Mouse (Mus musculus) layer of hippocampus, postnatal 25 days (tissue): ENCODE results near the gene Tnfrsf19. TPM values are rescaled to one million over a fixed set of nuclear protein-coding genes. Genes with fewer than 3 reads are reported as not detected.

ENCODE experiments used
- DNase-seq, 2 experiments: peaks; one replicate each; pipeline ENCODE4 v3.0.0; 2022; ENCODE audit warnings: mixed read lengths in 2 of 2, low spot score in 1 of 2; ENCODE audit errors: extremely low spot score in 1 of 2
- total RNA-seq, 2 experiments: library from RNA; stranded (reverse); gene quantifications; 2 replicates each; pipeline ENCODE4 v1.2.3; 2021

The Tnfrsf19 gene
- total RNA-seq, 2 experiments from 2014 or later, result 51.8 to 64.6 TPM

DNA sequence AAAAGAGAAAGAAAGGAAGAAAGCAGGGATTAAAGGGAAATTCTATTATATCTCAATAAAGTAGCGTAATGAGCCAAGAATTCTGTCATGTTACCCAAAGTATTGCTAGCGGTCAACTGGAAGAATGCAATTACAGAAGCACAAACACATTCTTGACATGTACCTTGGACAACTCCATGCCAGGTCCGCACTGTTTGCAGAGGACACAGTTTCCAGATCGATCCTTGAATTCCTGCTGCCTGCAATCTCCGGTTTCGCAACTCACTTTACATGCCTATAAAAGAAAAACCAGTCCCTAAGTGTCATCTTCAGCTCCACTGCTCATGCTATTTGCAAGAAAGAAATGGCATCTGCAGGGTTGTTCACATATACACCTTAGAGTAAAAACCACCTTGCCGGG is 22.3 kb downstream of the Tnfrsf19 start:
- DNase-seq, result no peak

DNA sequence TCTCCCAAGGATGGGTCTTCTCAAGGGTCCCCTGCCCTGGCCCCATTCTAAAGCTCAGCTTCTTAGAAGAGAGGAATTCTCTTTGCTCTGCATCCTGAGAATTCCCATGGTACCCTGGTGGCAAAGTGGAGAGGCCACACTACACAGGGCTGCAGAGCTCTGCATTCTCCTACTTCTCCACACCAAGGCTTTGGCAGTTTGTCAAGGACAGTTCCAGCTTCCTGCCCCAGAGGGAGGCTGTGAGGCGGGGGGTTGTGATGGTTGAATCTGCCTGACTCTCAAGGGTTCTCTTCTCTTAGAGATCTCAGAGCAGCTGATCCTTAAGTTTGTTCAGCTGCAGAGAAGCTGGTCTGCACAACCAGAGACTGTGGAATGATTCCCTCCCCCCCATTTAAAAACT is 23.9 kb downstream of the Tnfrsf19 start:
- no peak for DNase-seq

DNA sequence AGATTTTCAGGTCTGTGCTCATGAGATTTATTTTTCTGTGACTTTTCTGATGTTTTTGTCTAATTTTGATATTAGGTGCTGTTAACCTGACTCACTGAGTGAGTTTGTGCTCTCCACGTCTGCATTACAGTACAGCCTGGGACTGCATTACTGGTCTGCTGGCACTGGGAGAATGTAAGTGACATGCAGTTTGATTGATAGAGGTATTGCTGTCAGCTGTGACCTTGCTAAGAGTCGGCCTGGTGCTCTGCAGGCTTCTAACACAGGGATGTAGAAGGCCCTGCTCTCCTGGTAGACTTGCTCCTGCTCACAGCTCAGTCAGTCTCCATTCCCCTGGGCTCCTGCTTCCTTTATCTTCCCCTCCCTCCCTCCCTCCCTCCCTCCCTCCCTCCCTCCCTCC is 25.3 kb downstream of the Tnfrsf19 start:
- DNase-seq, result no peak

DNA sequence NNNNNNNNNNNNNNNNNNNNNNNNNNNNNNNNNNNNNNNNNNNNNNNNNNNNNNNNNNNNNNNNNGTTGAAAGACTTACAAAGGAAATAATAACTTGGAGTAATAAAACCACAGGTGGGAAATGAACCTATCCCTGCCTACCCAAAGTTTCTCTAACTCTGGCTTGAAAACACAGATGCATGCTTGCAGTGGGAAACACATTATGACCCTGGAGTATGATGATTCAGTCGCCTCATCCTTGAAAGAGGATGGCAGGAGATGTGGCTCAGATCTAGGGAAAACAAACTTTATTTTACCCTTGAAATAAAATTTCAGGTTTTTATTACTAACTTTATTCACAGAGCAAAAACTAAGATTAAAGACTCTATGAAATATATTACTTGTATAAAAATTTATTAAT is 26.4 kb downstream of the Tnfrsf19 start:
- no peak for DNase-seq

DNA sequence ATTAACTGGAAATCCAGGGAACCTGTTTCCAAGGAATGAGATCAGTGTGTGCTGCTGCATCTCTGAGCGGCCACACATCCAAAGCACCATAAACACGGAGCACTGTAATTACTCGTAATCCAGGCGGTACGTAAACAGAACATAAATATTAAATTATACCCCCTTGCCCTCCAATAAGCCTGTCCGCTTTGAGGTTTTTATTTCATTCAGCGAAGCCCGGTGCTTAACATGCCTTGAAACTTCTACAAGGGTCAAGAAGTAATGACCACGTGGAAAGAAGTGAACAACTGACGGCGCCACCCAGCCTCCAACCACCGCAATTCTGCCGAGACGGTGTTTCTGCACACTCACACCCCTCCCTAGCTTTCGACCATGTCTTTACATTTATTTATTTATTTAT is 31.7 kb downstream of the Tnfrsf19 start:
- no peak for DNase-seq

DNA sequence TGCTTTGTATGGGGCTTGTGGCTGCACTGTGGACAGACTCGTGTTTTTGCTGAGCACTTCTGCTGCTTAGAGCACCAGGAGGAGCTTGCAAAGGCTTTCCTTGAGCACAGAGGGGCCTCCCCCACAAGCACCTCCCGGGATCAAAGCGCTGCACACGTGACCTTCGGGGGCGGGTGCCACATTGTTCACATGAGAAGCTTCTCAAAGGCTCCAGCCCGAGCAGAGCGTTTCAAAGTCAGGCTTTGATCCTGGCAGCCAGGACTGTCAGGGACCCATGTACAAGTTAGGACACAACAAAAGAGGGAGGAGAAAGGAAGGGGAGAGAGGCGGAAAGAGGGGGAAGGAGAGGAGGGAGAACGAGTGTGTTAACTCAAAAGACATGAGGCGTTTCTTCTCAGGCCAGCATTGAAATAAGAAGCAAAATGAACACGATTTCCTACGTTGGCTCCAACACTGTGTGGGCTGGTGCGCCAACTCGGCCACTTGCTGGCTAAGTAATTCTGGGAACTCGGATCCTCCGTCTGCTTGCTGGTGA is 33.8 kb downstream of the Tnfrsf19 start:
- DNase-seq, result peak; percentile 31 to 38

DNA sequence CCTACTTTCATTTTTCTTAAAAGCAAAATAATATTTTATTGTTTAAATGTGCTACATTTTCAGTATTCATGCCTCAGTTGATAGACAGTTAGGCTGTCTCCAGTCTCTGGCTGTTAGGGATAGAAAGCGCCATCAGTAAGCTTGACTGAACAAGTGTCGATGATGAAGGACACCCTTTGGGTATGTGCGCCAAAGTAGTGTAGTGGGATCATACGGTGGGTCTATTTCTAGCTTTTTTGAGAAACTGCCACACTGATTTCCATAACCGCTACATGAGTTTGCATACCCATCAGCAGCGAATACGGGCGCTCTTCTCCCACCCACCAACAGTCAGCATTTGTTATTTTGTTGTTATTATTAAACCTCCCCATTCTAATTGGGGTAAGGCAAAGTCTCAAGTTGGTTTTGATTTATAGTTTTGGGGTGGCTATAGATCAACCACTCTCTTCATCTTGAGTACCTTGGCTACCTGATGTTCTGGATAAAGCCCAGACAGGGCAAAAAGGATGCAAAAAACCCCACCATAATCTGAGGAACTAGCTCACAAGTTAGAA is 34.6 kb downstream of the Tnfrsf19 start:
- no peak for DNase-seq

DNA sequence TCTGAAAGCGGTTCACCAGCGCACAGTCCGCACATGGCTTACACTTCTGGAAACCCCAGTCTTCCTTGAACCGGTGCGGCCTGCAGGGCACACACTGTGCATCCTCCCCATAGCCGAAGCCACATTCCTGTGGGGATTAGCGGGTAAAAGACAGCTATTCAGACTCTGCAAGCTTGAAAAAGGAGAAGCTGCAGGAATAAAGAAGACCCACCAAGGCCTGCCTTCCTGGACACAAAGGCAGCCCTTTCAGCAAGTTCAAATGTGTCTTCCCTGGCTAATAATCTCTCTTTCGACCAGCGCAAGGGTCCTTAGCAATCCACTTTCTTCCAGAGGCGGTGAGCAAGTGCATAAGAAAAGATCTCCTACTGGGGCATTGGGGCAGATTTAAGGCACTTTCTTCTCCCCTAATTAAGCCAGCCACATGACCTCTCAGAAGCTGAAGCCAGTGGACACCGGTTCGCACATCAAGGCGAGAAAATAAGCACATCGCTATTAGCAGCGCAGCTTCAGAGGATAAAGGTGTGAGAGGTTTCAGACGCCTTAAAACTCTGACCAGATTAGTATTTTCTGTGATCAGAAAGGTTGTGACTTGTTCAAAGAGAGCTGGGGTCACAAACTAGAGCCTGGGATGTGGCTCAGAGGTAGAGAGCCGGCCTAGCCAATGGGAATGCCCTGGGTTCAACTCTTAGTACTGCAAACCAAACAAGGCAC is 41.0 kb downstream of the Tnfrsf19 start:
- no peak for DNase-seq

DNA sequence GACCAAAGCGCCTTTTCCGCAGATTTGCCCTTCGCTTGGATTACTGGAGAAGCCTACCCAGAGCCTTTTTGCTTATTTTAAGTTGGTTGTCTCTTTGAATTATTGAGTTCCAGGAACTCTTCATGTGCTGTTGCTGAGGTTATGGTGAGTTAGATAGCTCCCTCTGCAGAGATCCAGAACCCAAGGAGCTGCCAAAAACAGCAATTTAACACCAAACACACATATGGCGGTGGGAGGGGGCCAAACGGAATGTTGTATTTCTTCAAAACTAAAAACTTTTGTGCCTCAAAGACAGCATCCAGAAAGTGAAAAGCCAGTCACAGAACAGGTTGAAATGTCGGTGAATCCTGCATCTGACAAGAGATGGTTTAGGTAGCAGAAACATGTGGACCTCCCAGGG is 42.6 kb downstream of the Tnfrsf19 start:
- DNase-seq, result no peak

DNA sequence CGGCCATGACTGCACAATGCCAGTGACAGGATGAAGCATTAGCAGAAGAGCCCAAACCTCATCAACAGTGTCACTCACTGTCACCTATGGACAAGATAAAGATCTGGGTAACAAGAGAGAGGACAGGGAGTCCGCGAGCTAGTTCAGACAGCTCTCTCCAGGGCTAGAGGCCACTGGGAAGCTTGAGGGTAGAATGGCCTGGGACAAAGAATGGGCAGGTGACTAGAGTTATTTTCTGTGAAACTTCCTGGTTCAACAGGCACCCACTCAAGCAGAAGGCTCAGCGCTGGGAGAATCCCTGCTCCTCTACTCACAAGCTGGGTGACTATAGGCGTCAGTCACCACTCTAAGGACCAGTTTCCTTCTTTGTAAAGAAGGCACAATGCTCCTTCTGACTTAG is 46.2 kb downstream of the Tnfrsf19 start:
- no peak for DNase-seq

DNA sequence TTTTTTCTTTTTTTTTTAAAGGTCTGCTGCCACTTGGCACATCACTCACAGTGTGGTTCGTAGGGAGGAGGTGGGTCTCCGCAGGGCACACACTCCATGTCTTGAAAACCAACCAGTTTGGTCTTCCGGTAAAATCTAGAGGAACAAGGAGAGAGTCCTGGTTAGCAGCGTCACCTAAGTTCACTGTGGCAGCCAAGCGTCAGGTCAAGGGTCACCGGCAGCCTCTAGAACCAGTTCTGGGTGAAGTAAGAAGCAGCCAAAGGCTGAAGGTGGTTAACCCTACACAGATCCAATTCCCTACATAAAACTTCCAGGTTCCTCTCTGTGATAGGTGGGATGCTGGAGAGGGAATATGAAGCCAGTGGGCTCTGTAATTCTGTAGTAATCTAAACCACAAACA is 49.7 kb downstream of the Tnfrsf19 start:
- DNase-seq, result no peak

DNA sequence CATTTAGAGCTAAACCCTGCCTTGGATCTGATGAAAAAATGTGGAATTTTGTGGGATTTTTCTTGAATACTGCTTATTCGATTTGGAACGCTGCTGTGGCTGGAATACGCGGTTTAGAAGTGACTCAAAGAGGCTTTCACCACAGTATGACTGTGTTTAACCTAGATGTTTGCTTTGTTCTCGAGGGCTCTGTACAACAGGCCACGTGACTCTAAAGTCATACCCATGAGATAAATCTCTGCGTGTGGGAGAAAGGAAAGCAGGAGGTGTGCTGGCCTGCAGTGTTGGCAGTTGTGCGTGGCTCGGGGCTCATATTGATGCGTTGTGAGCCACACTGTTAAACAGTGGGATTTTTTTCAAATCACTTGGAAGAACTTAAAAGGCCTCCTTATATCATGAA is 52.8 kb downstream of the Tnfrsf19 start:
- DNase-seq, result no peak

DNA sequence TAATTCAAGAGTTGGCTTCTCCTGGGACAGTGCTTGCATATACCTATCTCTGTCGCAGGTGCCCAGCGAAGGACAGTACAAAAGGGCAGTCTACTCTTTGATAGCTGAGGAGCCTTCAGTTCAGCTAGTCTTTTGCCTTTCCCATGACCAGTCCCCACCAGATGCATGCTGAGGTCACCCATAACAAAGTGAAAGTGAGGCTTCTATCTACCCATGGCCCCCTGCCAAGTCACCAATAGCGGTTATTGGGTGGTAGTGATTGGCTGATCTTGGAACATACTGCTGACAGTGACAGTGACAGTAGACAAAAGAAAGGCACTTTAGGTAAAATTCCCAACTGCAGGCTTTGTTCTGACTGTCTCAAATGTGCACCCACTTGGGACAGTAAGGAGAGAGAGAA is 53.2 kb downstream of the Tnfrsf19 start:
- no peak for DNase-seq

DNA sequence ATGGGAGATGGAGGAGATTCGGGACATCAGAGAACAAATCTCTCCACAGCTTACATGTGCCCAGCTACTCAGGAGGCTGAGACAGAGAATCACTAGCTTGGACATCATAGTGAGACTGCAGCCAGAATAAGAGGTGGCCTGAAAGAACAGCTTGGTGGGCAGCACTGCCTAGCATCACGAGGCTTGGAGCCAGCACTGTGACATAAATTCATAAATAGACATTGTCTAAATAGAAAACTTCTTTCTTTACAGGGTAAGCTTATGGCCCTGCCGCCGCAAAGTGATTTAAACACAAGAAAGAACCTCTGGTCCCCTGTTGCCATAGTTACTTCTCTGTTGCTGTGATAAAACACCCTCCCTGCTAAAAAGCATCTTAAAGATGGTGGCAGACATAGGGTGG is 54.1 kb downstream of the Tnfrsf19 start:
- no peak for DNase-seq

DNA sequence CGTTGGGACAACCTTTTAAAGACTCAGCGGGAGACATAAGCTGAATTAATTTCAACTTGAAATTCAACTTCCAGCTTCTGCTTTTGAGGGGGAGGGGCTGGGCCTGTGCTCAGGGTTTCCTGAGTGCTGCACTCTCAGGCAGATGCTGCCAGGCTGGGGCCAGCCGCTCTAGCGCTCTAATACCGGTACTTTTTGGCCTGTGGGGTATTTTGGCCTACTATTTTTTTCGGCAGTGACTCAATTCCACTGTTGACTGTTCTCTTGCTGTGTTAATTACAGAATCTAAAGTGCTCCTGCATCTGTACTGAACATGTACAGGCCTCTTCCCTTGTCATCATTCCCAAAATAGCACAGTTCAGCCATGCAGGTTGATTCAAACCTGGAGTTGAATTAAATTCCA is 58.1 kb downstream of the Tnfrsf19 start:
- DNase-seq, result no peak

DNA sequence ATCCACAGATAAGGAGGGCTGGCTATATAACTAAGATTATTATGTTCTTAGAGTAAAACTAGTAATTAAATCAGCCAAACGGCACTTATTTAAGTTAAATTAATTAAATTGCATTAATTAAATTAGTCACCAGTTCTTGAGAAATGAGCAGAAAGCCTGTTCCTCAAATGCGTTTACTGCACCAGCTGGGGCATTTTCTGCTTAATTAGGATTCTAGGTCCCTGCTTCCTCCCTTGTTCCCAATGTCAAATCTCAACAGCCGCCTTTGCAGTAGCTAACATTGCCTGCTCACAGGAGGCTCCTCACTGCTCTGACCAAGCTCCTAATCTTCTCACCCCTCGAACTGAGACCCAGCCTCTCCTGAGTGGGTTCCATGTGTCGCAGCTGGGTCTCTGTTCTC is 59.4 kb downstream of the Tnfrsf19 start:
- no peak for DNase-seq

DNA sequence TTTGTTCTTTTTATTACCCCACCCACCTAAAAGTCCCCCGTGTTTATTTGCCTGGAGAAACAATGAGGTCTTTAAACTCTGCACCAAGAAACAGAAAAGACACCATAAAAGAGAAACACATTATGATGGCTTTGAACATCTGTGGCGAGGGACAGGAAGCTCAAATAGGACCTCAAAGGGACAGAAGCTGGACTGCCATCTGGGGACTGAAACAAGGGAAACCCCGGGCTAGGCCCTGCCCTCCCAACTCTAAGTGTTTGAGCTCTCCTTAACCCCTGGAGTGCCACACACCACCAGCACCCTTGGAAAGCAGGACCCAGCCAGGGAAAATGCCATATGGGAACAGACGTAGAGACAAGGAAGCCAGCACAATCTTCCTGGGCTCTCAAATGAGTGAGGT is 61.2 kb downstream of the Tnfrsf19 start:
- no peak for DNase-seq

DNA sequence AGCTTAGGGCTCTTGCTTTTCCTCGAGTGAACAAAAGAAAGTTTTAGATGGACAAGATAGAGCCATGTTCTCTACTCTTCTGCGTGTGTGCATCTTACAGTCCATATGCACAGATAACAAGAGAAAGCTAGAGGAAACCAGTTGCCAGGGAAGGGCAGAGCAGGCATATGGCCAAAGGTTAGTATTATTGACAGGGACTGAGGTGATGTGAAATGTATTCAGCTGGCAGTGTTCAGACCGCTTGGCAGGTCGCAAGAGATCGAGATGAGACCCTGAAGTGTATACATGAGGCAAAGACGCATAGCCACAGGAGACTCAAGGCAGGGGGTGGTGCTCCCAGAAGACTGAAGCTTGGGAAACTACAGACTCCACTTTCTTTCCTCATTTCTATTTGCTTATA is 62.0 kb downstream of the Tnfrsf19 start:
- no peak for DNase-seq

DNA sequence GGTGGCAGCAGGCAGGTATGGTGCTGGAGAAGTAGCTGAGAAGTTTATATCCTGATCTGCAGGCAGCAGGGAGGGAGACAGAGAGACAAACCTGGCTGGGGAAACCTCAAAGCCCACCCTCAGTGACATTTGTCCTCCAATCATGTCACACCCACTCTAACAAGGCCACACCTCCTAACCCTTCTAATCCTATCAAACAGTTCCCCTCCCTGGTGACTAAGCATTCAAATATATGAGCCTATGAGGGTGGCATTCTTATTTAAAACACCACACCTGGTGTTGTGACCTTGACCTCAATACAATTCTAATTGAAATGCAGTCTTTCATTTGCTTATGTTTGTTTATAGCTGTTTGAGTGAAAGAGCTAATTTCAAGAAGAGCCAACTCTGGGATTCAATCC is 64.2 kb downstream of the Tnfrsf19 start:
- no peak for DNase-seq

DNA sequence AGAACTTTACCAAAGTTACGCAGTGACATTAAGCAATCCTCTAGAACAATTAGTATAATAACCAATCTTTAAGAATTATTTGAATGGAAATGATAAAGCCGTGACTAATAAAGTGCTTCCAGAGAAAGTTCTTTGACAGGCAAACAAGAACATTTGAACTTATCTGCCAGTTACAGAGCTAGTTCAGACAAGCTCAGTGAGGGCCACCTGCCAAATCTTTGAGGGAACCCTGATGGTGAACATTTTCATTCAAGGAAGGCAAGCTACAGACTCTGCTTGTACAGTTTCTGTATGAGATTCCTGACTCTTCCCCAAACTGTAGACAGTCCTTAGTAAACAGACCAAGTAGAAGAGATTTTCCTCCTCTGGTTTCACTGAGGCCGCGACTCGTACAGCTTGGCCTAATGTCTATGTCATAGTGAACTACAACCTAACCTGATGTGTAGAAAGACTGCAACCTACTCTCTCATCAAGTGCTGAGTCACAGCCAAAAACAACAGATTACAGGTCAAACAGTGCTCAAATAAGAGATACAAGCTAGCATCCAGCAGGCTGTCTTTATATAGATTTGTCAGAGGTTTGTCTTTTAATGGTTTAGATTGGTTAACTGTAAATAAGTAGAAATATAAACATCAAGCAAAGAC is 65.9 kb downstream of the Tnfrsf19 start:
- no peak for DNase-seq

DNA sequence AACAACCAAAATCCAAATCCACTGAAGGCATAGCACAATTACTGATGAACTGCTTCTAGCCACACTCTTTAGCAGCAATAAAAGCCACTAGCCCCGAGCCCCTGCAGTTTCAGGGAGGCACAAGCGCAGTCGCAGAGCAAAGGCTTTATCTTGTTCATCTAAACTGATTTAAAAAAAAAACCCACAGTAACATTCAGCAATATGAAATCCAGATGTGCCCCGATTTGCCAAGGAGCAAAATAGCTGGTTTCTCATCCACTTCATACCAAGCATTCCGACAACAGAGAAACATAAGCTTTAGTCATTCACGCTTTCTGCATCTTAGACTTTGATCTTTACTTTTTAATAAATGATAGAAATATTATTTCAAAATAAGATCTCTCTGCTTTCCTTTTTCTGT is 68.2 kb downstream of the Tnfrsf19 start:
- DNase-seq, result no peak

DNA sequence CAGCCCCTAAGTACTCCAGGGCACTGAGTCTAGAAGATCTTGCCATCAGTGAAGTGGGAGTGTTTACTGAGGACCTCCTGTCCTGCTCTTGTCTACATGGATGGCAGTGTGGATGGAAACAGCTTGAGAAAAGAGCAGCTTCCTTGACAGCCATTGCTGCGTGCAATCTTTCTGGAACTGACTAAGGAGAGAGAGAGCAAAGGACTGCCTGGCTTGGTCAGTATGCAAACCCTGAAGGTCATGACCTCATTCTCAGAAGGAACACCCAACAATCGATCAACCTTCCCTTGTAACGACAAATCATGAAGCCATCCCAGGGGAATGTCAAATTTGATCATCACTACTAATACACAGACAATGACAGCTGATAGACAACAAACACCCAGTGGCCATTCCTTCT is 70.1 kb downstream of the Tnfrsf19 start:
- no peak for DNase-seq
